Mouse (Mus musculus) kidney, embryonic 16.5 days (tissue): ENCODE results near the gene Banf1. TPM values are rescaled to one million over a fixed set of nuclear protein-coding genes. Genes with fewer than 3 reads are reported as not detected.
A peak's percentile ranks its signal among the peaks of the same experiment; 100 is the strongest.

ENCODE experiments used
- ATAC-seq: fragments of 200-750 bp; cut with Nextera tagmentation; 2 replicates; pipeline ENCODE4 v1.8.0; 2017; ENCODE audit warnings: moderate TSS enrichment; ENCODE audit not compliant: low FRiP score, low TSS enrichment
- H3K27ac ChIP-seq: fragments of 300-500 bp; sonication (generic); 2 replicates; pipeline ENCODE4 v1.5.1; 2014; ENCODE audit warnings: low read length
- H3K27me3 ChIP-seq: fragments of 300-500 bp; sonication (generic); 2 replicates; pipeline ENCODE4 v1.6.1; 2014; ENCODE audit warnings: low read length, control low read depth, mixed read lengths; ENCODE audit not compliant: insufficient read depth
- H3K36me3 ChIP-seq: fragments of 300-500 bp; sonication (generic); 2 replicates; pipeline ENCODE4 v1.6.1; 2014; ENCODE audit warnings: low read length, control low read depth, mixed read lengths; ENCODE audit not compliant: insufficient read depth
- H3K4me1 ChIP-seq: fragments of 300-500 bp; sonication (generic); 2 replicates; pipeline ENCODE4 v1.6.1; 2014; ENCODE audit warnings: low read length, control low read depth, mixed read lengths; ENCODE audit not compliant: insufficient read depth
- H3K4me2 ChIP-seq: fragments of 300-500 bp; sonication (generic); replicated peaks from 2 replicates; pipeline ENCODE4 v1.6.1; 2014; ENCODE audit warnings: low read depth, low read length
- H3K4me3 ChIP-seq: fragments of 300-500 bp; sonication (generic); 2 replicates; pipeline ENCODE4 v1.5.1; 2014; ENCODE audit warnings: mild to moderate bottlenecking, low read length
- H3K9ac ChIP-seq: fragments of 300-500 bp; sonication (generic); replicated peaks from 2 replicates; pipeline ENCODE4 v1.6.1; 2014; ENCODE audit warnings: low read length
- H3K9me3 ChIP-seq: fragments of 300-500 bp; sonication (generic); 2 replicates; pipeline ENCODE4 v1.6.1; 2016; ENCODE audit warnings: low read length, control low read depth
- WGBS: fragments of 180-500 bp; shearing (Covaris S2); extraction: QIAGEN DNeasy Blood & Tissue Kit; methylation state at CpG from one replicate; pipeline ENCODE4 v1.1.7; 2014; 5-methylcytosine and 5-hydroxymethylcytosine counted together
- polyA plus RNA-seq: library from polyadenylated mRNA; unstranded; fragments of >200 nt; fragmentation: Nextera tagmentation; extraction: Ambion mirVana; gene quantifications from 2 replicates; pipeline ENCODE4 v1.2.1, GENCODE M21; 2015

The Banf1 gene
- polyA plus RNA-seq, 1 experiment from 2014 or later = 487 TPM

- WGBS = 93% methylated on average over 12 of the region's 12 CpGs
- Histone ChIP-seq H3K4me2 (no peak overlapping the region), H3K36me3 (peaks cover 68% of the 10 kb centered on the region), H3K4me1 (peaks cover 16% of the 10 kb centered on the region), H3K4me3 (no peak overlapping the region), H3K27ac (no peak overlapping the region), H3K9ac (no peak overlapping the region), H3K27me3 (no peaks in the 10 kb centered on the region), H3K9me3 (no peaks in the 10 kb centered on the region)
- ATAC-seq = no peak
Measured at GRCm38 (mm10) chr19:5383326-5383725, 16.4 kb upstream of the Banf1 start.

GRCm38 (mm10) chr19:5377446-5377845 is 10.5 kb upstream of the Banf1 start:
- Histone ChIP-seq H3K9ac (no peak overlapping the region), H3K27ac (no peak overlapping the region), H3K4me3 (no peak overlapping the region), H3K4me1 (no peaks in the 10 kb centered on the region), H3K9me3 (no peaks in the 10 kb centered on the region), H3K27me3 (no peaks in the 10 kb centered on the region), H3K4me2 (no peak overlapping the region), H3K36me3 (peaks cover 56% of the 10 kb centered on the region)
- ATAC-seq = no peak
- 97% methylated on average over 1 of the region's 1 CpGs for WGBS

DNA sequence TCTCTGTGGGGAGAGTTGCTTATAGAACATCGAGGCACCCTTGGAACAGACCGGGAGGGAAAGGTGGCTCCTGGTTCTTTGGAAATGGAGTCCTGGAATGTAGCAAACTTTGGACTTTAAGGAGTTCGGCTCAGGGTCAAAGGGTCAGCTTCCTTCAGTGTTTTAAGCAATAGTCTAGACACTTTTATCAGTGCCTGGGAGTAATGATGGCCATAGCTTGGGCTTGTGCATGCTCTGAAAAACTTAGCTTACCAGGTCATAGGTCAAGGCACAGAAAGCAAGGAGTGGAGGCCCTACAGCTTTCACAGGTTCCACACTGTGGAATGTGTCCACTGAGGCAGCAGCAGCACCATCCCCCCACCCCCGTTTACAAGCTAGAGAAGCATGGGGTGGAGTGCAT is 7.8 kb upstream of the Banf1 start:
- peaks cover 52% of the 10 kb centered on the region for H3K36me3 ChIP-seq
- 78% methylated on average over 4 of the region's 4 CpGs for WGBS
- H3K27me3 ChIP-seq = no peaks in the 10 kb centered on the region
- no peak overlapping the region for H3K4me2 ChIP-seq
- H3K4me1 ChIP-seq = no peaks in the 10 kb centered on the region
- no peak overlapping the region for H3K4me3 ChIP-seq
- no peak for ATAC-seq
- no peak overlapping the region for H3K27ac ChIP-seq
- H3K9ac ChIP-seq = no peak overlapping the region
- no peaks in the 10 kb centered on the region for H3K9me3 ChIP-seq

DNA sequence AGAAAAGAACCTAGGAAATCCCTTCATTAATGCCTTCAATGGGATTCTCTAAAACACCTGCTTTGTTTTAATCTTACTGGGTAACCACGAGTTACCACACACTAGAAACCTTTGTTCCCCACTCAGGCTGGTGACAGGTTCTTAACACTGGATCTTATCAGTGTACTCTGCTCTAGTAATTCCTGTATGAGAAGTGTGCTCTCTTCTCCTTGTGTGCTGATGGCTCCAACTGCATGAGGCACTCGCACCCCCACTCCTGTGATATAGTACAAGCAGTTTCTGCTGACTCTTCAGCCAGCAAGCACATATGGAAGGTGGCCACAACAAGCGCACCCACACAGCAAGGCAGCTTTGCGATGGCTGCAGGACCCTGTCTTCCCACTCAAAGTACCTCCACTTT is 7.2 kb upstream of the Banf1 start:
- ATAC-seq = no peak
- Histone ChIP-seq H3K4me1 (no peaks in the 10 kb centered on the region), H3K27ac (no peak overlapping the region), H3K27me3 (no peaks in the 10 kb centered on the region), H3K36me3 (peaks cover 51% of the 10 kb centered on the region), H3K4me3 (no peak overlapping the region), H3K4me2 (no peak overlapping the region), H3K9ac (no peak overlapping the region), H3K9me3 (no peaks in the 10 kb centered on the region)
- WGBS = 85% methylated on average over 4 of the region's 4 CpGs

DNA sequence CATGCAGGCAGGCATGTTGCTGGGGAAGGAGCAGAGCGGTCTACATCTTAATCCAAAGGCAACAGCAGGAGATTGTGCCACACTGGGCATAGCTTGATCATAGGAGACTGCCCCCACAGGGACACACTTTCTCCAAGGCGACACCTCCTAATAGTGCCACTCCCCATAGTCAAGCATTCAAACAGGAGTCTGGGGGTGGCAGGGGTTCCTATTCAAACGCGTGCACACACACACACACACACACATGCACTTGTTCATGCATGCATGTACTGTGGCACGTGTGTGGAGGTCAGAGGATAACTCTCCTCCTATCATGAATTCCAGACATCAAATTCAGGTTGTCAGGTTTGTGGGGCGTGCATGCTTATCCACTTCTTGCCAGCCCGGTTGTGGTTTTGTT is 5.8 kb upstream of the Banf1 start:
- H3K27ac ChIP-seq = no peak overlapping the region
- WGBS = 93% methylated on average over 7 of the region's 7 CpGs
- no peaks in the 10 kb centered on the region for H3K9me3 ChIP-seq
- H3K27me3 ChIP-seq = no peaks in the 10 kb centered on the region
- H3K9ac ChIP-seq = no peak overlapping the region
- no peak overlapping the region for H3K4me2 ChIP-seq
- H3K4me3 ChIP-seq = no peak overlapping the region
- H3K36me3 ChIP-seq = peaks cover 46% of the 10 kb centered on the region
- ATAC-seq = no peak
- H3K4me1 ChIP-seq = peaks cover 10% of the 10 kb centered on the region

GRCm38 (mm10) chr19:5370932-5371331 is 4.0 kb upstream of the Banf1 start:
- Histone ChIP-seq H3K36me3 (peaks cover 45% of the 10 kb centered on the region), H3K4me1 (peaks cover 13% of the 10 kb centered on the region), H3K27me3 (no peaks in the 10 kb centered on the region), H3K4me3 (no peak overlapping the region), H3K9ac (no peak overlapping the region), H3K27ac (no peak overlapping the region), H3K9me3 (no peaks in the 10 kb centered on the region), H3K4me2 (no peak overlapping the region)
- no peak for ATAC-seq
- WGBS = 78% methylated on average over 3 of the region's 3 CpGs

- Histone ChIP-seq H3K4me3 (peak overlapping the region; percentile 99), H3K9ac (peak overlapping the region; percentile 93), H3K27ac (no peak overlapping the region), H3K36me3 (peaks cover 58% of the 10 kb centered on the region), H3K27me3 (no peaks in the 10 kb centered on the region), H3K4me1 (peaks cover 19% of the 10 kb centered on the region), H3K4me2 (peak overlapping the region; percentile 98), H3K9me3 (no peaks in the 10 kb centered on the region)
- no peak for ATAC-seq
- WGBS = 10% methylated on average over 11 of the region's 11 CpGs
Measured at GRCm38 (mm10) chr19:5367455-5367854, 487 bp upstream of the Banf1 start.

DNA sequence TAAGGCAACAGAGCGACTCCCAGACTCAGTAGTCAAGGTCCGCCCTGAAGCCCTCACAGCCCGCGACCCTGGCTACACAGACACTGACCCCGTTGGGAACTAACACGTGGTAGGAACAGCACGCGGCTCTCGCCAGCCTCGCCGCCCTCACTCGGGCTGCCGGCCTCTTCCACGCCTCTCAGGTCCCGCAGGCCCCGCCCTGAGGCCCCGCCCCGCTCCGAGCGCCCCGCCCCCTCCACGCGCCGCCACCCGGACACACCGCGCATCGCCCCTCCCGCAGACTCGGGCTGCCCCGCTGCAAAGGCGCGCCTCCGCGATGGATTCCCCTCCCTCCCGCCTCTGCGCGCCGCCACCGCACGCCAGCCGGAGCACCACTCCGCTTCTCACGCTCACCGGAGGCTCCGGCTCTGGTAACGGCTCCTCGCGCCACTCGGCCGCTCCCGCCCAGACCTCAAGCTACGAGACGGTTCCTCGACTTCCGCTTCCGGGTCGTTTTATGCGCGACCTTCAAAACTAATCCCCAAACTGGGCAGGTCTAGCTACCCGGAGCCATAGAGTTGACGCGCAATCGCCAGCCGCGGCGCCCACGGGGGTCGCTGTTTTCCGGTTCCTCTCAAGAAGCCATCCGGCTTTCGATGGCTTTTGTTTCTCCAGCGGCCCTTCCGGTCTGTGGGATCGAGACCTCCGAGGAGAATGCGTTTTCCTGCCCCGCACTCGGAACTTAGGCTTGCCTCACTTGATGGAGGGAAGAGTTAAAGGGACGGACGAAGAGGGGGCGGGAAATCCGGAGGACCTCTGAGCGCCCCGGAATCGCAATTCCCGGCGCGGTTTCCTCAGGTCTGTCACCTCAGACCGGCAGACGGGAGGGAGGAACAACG is 554 bp downstream of the Banf1 start, which contains the start of gene Eif1ad:
Gene Eif1ad (plus strand): TSS at position 567 of the 878 bp plus-strand sequence.
- H3K4me1 ChIP-seq = peaks cover 19% of the 10 kb centered on the region
- peak within 1 kb of the TSS; percentile 98 for H3K27ac ChIP-seq
- H3K9me3 ChIP-seq = no peaks in the 10 kb centered on the region
- H3K4me3 ChIP-seq = peak within 1 kb of the TSS; percentile 99
- under 1% methylated on average over 66 of the region's 92 CpGs for WGBS
- H3K36me3 ChIP-seq = peaks cover 49% of the 10 kb centered on the region
- H3K4me2 ChIP-seq = peak within 1 kb of the TSS; percentile 98
- ATAC-seq = peak; percentile 95
- H3K27me3 ChIP-seq = no peaks in the 10 kb centered on the region
- H3K9ac ChIP-seq = peak within 1 kb of the TSS; percentile 93

GRCm38 (mm10) chr19:5365751-5366150 is 1.2 kb downstream of the Banf1 start:
- Histone ChIP-seq H3K4me2 (peak overlapping the region; percentile 98), H3K9ac (peak overlapping the region; percentile 93), H3K9me3 (no peaks in the 10 kb centered on the region), H3K27ac (peak overlapping the region; percentile 98), H3K4me1 (peaks cover 19% of the 10 kb centered on the region), H3K36me3 (peaks cover 45% of the 10 kb centered on the region), H3K4me3 (peak overlapping the region; percentile 99), H3K27me3 (no peaks in the 10 kb centered on the region)
- 16% methylated on average over 11 of the region's 11 CpGs for WGBS
- ATAC-seq = no peak

DNA sequence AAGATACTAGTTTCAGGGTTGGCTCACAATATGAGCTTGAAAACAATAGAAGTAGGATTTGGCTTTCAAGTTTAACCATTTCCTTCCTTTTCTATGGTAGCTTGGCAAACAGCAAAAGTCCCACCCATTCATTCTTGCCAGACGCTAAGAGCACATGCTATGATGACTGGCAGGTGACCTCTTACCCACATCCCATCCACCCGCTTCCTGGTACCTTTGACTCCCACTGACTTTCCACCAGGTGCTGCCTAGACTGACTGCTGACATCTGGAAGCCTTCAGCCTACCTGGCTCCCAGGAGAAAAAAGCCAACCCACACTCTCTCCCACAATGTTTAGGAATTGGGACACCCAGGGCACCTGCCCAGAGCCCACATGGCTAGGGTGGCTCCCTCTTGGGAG is 2.8 kb downstream of the Banf1 start:
- peaks cover 19% of the 10 kb centered on the region for H3K4me1 ChIP-seq
- 96% methylated on average over 2 of the region's 2 CpGs for WGBS
- no peaks in the 10 kb centered on the region for H3K9me3 ChIP-seq
- H3K4me3 ChIP-seq = no peak overlapping the region
- no peaks in the 10 kb centered on the region for H3K27me3 ChIP-seq
- no peak for ATAC-seq
- H3K4me2 ChIP-seq = no peak overlapping the region
- H3K27ac ChIP-seq = no peak overlapping the region
- H3K36me3 ChIP-seq = peaks cover 29% of the 10 kb centered on the region
- H3K9ac ChIP-seq = no peak overlapping the region
